Mouse (Mus musculus): ENCODE measurements around the gene Ticrr. TPM values are rescaled to one million over a fixed set of nuclear protein-coding genes. Genes with fewer than 3 reads are reported as not detected.
A peak's percentile ranks its signal among the peaks of the same experiment; 100 is the strongest.

The Ticrr gene
- polyA plus RNA-seq (2015; fragmentation: Nextera tagmentation; extraction: Ambion mirVana), result 1.4 and 1.6 TPM in 2 replicates

GRCm38 (mm10) chr7:79659578-79660290 is at the start of gene Ticrr:
TSS of gene Ticrr (plus strand) at chr7:79660196.
- DNase-seq (ENCODE audit: low spot score) (peak; percentile 99), ATAC-seq (ENCODE audit: low FRiP score, low TSS enrichment) (peak; percentile 100)
- Histone ChIP-seq H3K4me1 (replicated peaks; ENCODE audit: control insufficient read depth, insufficient read depth) (no peaks in the 10 kb centered on the region), H3K4me2 (replicated peaks; ENCODE audit: low read depth) (peak within 1 kb of the TSS; percentile 100), H3K9me3 (ENCODE audit: control insufficient read depth, low read length) (no peaks in the 10 kb centered on the region), H3K27me3 (ENCODE audit: control insufficient read depth, insufficient read depth, low read length) (no peaks in the 10 kb centered on the region), H3K27ac (replicated peaks) (no peak within 1 kb of the TSS), H3K36me3 (ENCODE audit: control insufficient read depth, insufficient read depth, low read length) (no peaks in the 10 kb centered on the region), H3K4me3 (ENCODE audit: low read depth, low read length) (peak within 1 kb of the TSS; percentile 84), H3K9ac (ENCODE audit: low read length) (peak within 1 kb of the TSS; percentile 70)
- 1% methylated on average over 39 of the region's 39 CpGs for WGBS
- TF ChIP-seq EP300 (optimal IDR thresholded peaks at IDR 0.05) (no peak), CTCF (IDR thresholded peaks at IDR 0.05; ENCODE audit: low read depth) (no peak)

- Histone ChIP-seq H3K9me3 (ENCODE audit: control insufficient read depth, low read length) (no peaks in the 10 kb centered on the region), H3K4me3 (ENCODE audit: low read depth, low read length) (no peak overlapping the region), H3K4me1 (replicated peaks; ENCODE audit: control insufficient read depth, insufficient read depth) (no peaks in the 10 kb centered on the region), H3K27me3 (ENCODE audit: control insufficient read depth, insufficient read depth, low read length) (0 out of 2 replicates have a peak, but pooled peaks cover 2% of the 10 kb centered on the region), H3K9ac (ENCODE audit: low read length) (no peak overlapping the region), H3K36me3 (ENCODE audit: control insufficient read depth, insufficient read depth, low read length) (no peaks in the 10 kb centered on the region), H3K27ac (replicated peaks) (no peak overlapping the region), H3K4me2 (replicated peaks; ENCODE audit: low read depth) (no peak overlapping the region)
- ATAC-seq (ENCODE audit: low FRiP score, low TSS enrichment), result no peak
- no peak for TF ChIP-seq EP300 (optimal IDR thresholded peaks at IDR 0.05)
- 75% methylated on average over 9 of the region's 9 CpGs for WGBS
- DNase-seq (ENCODE audit: low spot score), result no peak
These were observed 48.1 kb upstream of the Ticrr start for GRCm38 (mm10) chr7:79611901-79612300.

- H3K4me2 ChIP-seq (replicated peaks; ENCODE audit: low read depth), result no peak overlapping the region
- no peak overlapping the region for H3K4me3 ChIP-seq (ENCODE audit: low read depth, low read length)
- DNase-seq (ENCODE audit: low spot score), result peak; percentile 57
- peak; percentile 61 for ATAC-seq (ENCODE audit: low FRiP score, low TSS enrichment)
- no peak overlapping the region for H3K9ac ChIP-seq (ENCODE audit: low read length)
- no peak overlapping the region for H3K27ac ChIP-seq (replicated peaks)
- no peaks in the 10 kb centered on the region for H3K4me1 ChIP-seq (replicated peaks; ENCODE audit: control insufficient read depth, insufficient read depth)
- 11% methylated on average over 6 of the region's 6 CpGs for WGBS
- no peaks in the 10 kb centered on the region for H3K36me3 ChIP-seq (ENCODE audit: control insufficient read depth, insufficient read depth, low read length)
- H3K9me3 ChIP-seq (ENCODE audit: control insufficient read depth, low read length), result no peaks in the 10 kb centered on the region
- peaks cover 4% of the 10 kb centered on the region; the same call in 1 of the 2 replicates for H3K27me3 ChIP-seq (ENCODE audit: control insufficient read depth, insufficient read depth, low read length)
- TF ChIP-seq EP300 (optimal IDR thresholded peaks at IDR 0.05) (no peak), CTCF (IDR thresholded peaks at IDR 0.05; ENCODE audit: low read depth) (peak; percentile 80)
These were observed 47.2 kb upstream of the Ticrr start for GRCm38 (mm10) chr7:79612783-79613182.

GRCm38 (mm10) chr7:79613314-79613713 is 46.7 kb upstream of the Ticrr start:
- Histone ChIP-seq H3K9ac (ENCODE audit: low read length) (no peak overlapping the region), H3K4me1 (replicated peaks; ENCODE audit: control insufficient read depth, insufficient read depth) (no peaks in the 10 kb centered on the region), H3K27ac (replicated peaks) (no peak overlapping the region), H3K36me3 (ENCODE audit: control insufficient read depth, insufficient read depth, low read length) (no peaks in the 10 kb centered on the region), H3K4me2 (replicated peaks; ENCODE audit: low read depth) (no peak overlapping the region), H3K9me3 (ENCODE audit: control insufficient read depth, low read length) (no peaks in the 10 kb centered on the region), H3K27me3 (ENCODE audit: control insufficient read depth, insufficient read depth, low read length) (peaks cover 4% of the 10 kb centered on the region; the same call in 1 of the 2 replicates), H3K4me3 (ENCODE audit: low read depth, low read length) (no peak overlapping the region)
- no peak for ATAC-seq (ENCODE audit: low FRiP score, low TSS enrichment)
- no peak for DNase-seq (ENCODE audit: low spot score)
- WGBS, result 58% methylated on average over 11 of the region's 11 CpGs
- TF ChIP-seq EP300 (optimal IDR thresholded peaks at IDR 0.05) (no peak), CTCF (IDR thresholded peaks at IDR 0.05; ENCODE audit: low read depth) (no peak)

GRCm38 (mm10) chr7:79615008-79615407 is 45.0 kb upstream of the Ticrr start:
- no peak for ATAC-seq (ENCODE audit: low FRiP score, low TSS enrichment)
- no peak overlapping the region for H3K4me3 ChIP-seq (ENCODE audit: low read depth, low read length)
- no peak overlapping the region for H3K27ac ChIP-seq (replicated peaks)
- H3K9me3 ChIP-seq (ENCODE audit: control insufficient read depth, low read length), result no peaks in the 10 kb centered on the region
- TF ChIP-seq EP300 (optimal IDR thresholded peaks at IDR 0.05), result no peak
- TF ChIP-seq CTCF (IDR thresholded peaks at IDR 0.05; ENCODE audit: low read depth), result no peak
- 76% methylated on average over 4 of the region's 4 CpGs for WGBS
- H3K4me2 ChIP-seq (replicated peaks; ENCODE audit: low read depth), result no peak overlapping the region
- no peaks in the 10 kb centered on the region for H3K36me3 ChIP-seq (ENCODE audit: control insufficient read depth, insufficient read depth, low read length)
- DNase-seq (ENCODE audit: low spot score), result no peak
- no peak overlapping the region for H3K9ac ChIP-seq (ENCODE audit: low read length)
- H3K4me1 ChIP-seq (replicated peaks; ENCODE audit: control insufficient read depth, insufficient read depth), result no peaks in the 10 kb centered on the region
- H3K27me3 ChIP-seq (ENCODE audit: control insufficient read depth, insufficient read depth, low read length), result peaks cover 4% of the 10 kb centered on the region; the same call in 1 of the 2 replicates

GRCm38 (mm10) chr7:79615941-79616340 is 44.1 kb upstream of the Ticrr start:
- no peaks in the 10 kb centered on the region for H3K36me3 ChIP-seq (ENCODE audit: control insufficient read depth, insufficient read depth, low read length)
- no peak overlapping the region for H3K27ac ChIP-seq (replicated peaks)
- TF ChIP-seq CTCF (IDR thresholded peaks at IDR 0.05; ENCODE audit: low read depth) (no peak), EP300 (optimal IDR thresholded peaks at IDR 0.05) (no peak)
- no peak overlapping the region for H3K4me3 ChIP-seq (ENCODE audit: low read depth, low read length)
- H3K9me3 ChIP-seq (ENCODE audit: control insufficient read depth, low read length), result no peaks in the 10 kb centered on the region
- 63% methylated on average over 1 of the region's 1 CpGs for WGBS
- peaks cover 4% of the 10 kb centered on the region; the same call in 1 of the 2 replicates for H3K27me3 ChIP-seq (ENCODE audit: control insufficient read depth, insufficient read depth, low read length)
- ATAC-seq (ENCODE audit: low FRiP score, low TSS enrichment) (no peak), DNase-seq (ENCODE audit: low spot score) (no peak)
- no peaks in the 10 kb centered on the region for H3K4me1 ChIP-seq (replicated peaks; ENCODE audit: control insufficient read depth, insufficient read depth)
- no peak overlapping the region for H3K4me2 ChIP-seq (replicated peaks; ENCODE audit: low read depth)
- no peak overlapping the region for H3K9ac ChIP-seq (ENCODE audit: low read length)
